Mouse (Mus musculus) olfactory bulb, adult 2 months (tissue): ENCODE measurements at regions not wholly inside any gene's neighbourhood (a gene's known extent, or its start where the extent isn't known, plus 50 kb on each side); places are given as distances from the start of the nearest gene placed in this dataset.
A peak's percentile ranks its signal among the peaks of the same experiment; 100 is the strongest.

Experiments used
- H3K27ac ChIP-seq: fragments of 200-500 bp; 2 replicates; pipeline ENCODE4 v1.5.1; 2012; ENCODE audit warnings: low read depth, low read length; ENCODE audit not compliant: insufficient read depth
- H3K4me1 ChIP-seq: fragments of 200-500 bp; 2 replicates; pipeline ENCODE4 v1.6.1; 2012; ENCODE audit warnings: low read length; ENCODE audit not compliant: control insufficient read depth, insufficient read depth
- H3K4me3 ChIP-seq: fragments of 200-500 bp; 2 replicates; pipeline ENCODE4 v1.5.1; 2012; ENCODE audit warnings: mild to moderate bottlenecking, low read depth, low read length, moderate library complexity; ENCODE audit not compliant: insufficient read depth
- CTCF ChIP-seq: fragments of 200-500 bp; IDR thresholded peaks from 2 replicates; pipeline ENCODE4 v1.5.1; 2012; ENCODE audit warnings: low read depth, mild to moderate bottlenecking, low read length, moderate library complexity; ENCODE audit not compliant: insufficient read depth
- POLR2A ChIP-seq: fragments of 200-500 bp; IDR thresholded peaks from 2 replicates; pipeline ENCODE4 v1.6.1; 2012; ENCODE audit warnings: mild to moderate bottlenecking, low read depth, low read length, moderate library complexity; ENCODE audit not compliant: insufficient read depth
- WGBS: fragments of 180-500 bp; shearing (Covaris S2); methylation state at CpG from one replicate; pipeline ENCODE4 v1.1.7; 2018; 5-methylcytosine and 5-hydroxymethylcytosine counted together

DNA sequence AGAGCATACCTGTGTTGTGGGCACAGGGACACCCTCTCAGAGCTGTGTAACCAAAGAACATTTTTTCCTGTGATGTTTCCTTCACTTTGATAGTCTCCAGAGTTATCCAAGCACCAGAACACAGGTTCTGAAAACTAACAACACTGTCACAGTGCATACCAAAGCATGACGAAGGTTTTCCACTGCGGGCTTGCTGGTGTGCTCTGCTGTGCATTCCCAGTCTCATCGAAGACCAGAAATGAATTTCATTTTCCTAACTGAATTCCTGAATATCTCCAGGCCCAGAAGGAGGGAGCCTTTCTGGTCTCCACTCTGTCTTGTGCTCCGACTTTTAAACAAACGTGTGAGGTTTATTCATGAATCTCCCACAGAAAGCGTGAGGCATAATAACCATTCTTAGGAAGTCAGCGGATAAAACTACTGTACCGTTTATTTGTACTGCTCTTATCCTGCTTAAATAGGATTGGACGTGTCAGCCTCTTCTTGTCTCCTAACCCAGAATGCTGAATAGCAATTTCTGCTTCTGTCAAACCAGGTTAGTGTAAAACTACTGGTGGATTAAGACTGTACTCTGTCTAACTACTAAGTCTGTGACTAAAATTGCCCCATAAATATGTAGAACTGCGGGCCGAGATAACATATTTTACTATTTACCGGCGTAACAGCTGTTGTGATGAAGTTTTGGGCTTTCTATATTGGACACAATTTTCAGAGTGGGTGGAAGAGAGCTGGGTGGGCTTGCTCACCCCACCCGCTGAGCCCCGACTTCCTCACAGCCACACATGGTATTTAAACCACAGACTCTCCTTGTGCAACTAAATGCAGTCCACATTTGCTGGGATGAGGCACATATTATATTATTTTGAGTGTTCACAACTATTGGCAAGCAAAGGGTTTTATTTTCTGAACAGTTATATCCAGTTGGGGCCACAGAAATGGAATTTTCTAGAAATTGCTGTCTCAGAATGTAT lies 241.4 kb downstream of the Efnb2 start:
- 51% methylated on average over 15 of the region's 15 CpGs for WGBS
- Histone ChIP-seq H3K4me3 (no peak overlapping the region), H3K27ac (no peak overlapping the region), H3K4me1 (no peaks in the 10 kb centered on the region)
- no peak for TF ChIP-seq CTCF

DNA sequence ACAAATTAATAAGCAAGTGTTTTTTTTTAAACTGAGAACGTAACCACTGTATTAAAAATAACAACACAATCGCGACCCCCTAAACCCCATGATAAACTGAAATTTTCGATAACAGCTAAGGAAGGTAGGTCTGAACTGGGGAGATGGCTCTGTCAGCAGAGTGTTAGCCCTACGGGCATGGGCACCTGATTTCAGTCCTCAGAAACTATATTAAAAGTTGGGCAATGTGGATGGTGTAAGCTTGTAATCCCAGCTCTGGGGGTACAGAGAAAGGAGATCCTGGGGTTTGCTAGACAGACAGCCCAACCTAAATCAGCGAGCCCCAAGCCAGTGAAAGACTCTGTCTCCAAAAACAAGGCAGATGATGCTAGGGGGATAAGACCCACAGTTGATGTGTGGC lies 242.1 kb downstream of the Efnb2 start:
- no peak overlapping the region for H3K4me3 ChIP-seq
- H3K27ac ChIP-seq = no peak overlapping the region
- H3K4me1 ChIP-seq = no peaks in the 10 kb centered on the region
- TF ChIP-seq POLR2A (no peak), CTCF (no peak)
- 94% methylated on average over 6 of the region's 6 CpGs for WGBS

DNA sequence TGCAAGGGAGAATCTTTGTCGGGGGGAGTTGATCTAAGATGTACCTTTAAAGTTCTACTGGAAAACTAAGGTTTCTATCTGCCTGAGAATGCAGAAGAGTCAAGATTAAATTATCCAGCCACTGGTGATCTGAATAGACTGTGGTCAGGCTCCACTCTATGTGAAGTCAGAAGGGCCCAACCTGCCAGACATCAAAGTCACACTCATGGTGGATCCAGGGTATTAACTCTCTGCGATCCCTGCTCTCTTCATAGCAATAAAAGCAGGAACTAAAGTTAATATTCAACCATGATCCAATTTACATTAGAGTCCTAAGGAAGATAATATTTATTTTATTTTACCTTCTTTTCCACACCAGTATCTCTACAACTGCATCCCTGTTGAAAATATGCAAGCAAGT lies 242.5 kb downstream of the Efnb2 start:
- 98% methylated on average over 2 of the region's 2 CpGs for WGBS
- TF ChIP-seq POLR2A (no peak), CTCF (no peak)
- no peak overlapping the region for H3K4me3 ChIP-seq
- H3K4me1 ChIP-seq = no peaks in the 10 kb centered on the region
- no peak overlapping the region for H3K27ac ChIP-seq

DNA sequence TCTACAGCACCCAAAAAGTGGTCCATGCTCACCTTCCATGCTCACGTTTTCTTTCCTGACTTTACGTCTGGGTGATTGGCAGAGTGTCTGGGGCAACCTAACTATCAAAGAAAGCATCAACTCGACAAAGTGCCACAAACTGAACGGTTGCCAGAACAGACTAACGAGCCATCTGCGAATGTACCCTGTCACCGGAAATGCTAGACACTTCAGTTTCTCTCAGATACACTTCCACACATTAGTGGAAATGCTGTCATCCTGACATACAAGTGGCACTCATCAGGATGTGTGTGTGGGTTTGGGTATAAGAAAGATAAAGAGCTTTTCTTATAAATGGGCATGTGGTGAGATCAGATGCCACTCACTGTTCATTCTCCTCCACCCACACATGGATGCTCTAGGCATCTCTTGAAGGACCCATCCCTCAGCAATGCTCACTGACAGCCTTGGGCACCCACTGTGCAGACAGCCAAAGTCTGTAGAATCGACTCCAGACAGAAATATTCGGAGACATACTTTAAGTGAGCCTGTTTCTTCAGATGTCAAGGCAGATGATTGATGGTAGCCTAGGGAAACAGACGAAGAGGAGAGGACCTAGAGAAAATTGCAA lies 244.8 kb downstream of the Efnb2 start:
- no peaks in the 10 kb centered on the region for H3K4me1 ChIP-seq
- TF ChIP-seq CTCF (no peak), POLR2A (no peak)
- H3K4me3 ChIP-seq = no peak overlapping the region
- no peak overlapping the region for H3K27ac ChIP-seq
- 68% methylated on average over 10 of the region's 10 CpGs for WGBS

DNA sequence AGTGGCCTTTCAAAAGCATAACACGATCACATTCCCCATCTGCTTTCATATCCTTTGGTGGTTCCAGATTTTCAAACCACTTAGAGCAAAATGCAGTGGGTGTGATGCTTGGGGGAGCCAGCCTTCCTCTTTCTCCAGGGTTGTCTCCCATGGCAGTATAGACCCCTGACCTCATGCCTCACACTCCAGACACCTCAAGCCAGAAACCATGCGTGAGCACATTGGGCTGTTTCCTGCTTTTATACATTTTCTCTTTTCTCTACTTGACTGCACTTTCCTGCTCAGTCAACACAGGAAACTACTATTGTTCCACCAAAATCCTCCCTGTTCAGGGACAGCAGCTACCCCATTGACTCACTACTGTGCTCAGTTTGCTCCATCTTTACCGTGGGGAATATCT lies 253.7 kb downstream of the Efnb2 start:
- Histone ChIP-seq H3K4me1 (no peaks in the 10 kb centered on the region), H3K27ac (no peak overlapping the region), H3K4me3 (no peak overlapping the region)
- 89% methylated on average over 3 of the region's 3 CpGs for WGBS
- no peak for TF ChIP-seq CTCF
- no peak for TF ChIP-seq POLR2A

DNA sequence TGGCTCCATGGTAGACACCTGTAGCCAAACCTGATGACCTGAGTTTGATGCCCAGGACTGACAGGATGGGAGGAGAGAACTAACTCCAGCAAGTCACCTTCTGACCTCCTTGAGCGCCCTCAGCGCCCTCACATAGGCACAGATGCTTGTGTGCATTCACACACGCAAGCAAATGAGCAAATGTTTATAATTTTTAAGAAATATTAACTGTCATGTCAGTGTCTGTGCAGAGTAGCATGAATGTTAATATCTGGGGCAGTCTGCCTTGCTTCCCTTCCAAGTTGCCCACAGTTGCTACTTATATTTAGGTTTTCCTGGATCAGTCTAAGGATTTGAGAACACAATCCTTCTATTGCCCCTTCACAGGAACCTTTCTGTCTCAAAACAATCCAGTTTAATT lies 257.6 kb downstream of the Efnb2 start:
- no peak overlapping the region for H3K4me3 ChIP-seq
- TF ChIP-seq CTCF = no peak
- TF ChIP-seq POLR2A = no peak

DNA sequence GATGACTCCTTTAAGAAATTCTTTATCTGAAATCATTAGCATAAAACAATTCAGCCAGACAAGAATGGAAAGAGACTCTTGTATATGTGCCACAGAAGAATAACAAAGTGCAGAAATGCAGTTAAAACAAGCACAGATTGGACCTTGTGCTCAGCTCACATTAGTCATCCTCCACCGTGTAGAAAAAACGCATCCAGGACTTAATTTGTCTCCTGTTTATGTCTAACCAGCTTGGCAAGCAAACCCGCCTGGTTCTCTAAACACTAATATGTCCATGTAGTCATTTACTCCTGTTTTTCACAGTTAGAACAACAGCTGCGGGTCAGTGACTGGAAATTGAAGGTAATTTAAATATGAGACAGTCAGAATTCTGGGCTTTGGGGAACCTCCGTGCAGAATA lies 268.7 kb downstream of the Efnb2 start:
- H3K4me1 ChIP-seq = peaks cover 2% of the 10 kb centered on the region; the same call in 1 of the 2 replicates
- TF ChIP-seq CTCF = no peak
- no peak for TF ChIP-seq POLR2A
- no peak overlapping the region for H3K4me3 ChIP-seq
- 27% methylated on average over 5 of the region's 5 CpGs for WGBS
- H3K27ac ChIP-seq = 0 out of 2 replicates have a peak overlapping the region, but pooled peaks have one; percentile 13

More for the DNA sequence above, 257.6 kb downstream of the Efnb2 start:
- Histone ChIP-seq H3K27ac (no peak overlapping the region), H3K4me1 (no peaks in the 10 kb centered on the region)
- WGBS = 97% methylated on average over 3 of the region's 3 CpGs

DNA sequence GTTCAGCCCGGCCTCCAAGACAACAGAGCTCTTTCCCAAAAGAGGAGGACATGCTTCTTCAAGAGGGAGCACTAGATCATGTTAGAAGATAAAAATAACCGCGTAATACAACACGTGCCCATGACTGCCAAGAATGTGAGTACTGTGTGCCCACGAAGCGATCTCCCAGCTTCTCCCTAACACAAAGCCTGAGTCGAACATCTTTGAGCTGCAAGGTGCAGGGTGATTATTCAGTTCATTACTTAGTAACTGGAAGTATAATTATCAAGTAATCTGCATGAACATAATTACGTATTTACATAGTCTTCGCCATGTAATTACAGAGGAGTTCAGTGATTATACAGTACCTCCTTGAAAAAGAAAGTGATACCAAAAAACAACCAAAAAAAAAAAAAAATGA lies 269.7 kb downstream of the Efnb2 start:
- Histone ChIP-seq H3K4me1 (peaks cover 2% of the 10 kb centered on the region; the same call in 1 of the 2 replicates), H3K27ac (0 out of 2 replicates have a peak overlapping the region, but pooled peaks have one; percentile 16), H3K4me3 (no peak overlapping the region)
- 36% methylated on average over 9 of the region's 9 CpGs for WGBS
- no peak for TF ChIP-seq POLR2A

DNA sequence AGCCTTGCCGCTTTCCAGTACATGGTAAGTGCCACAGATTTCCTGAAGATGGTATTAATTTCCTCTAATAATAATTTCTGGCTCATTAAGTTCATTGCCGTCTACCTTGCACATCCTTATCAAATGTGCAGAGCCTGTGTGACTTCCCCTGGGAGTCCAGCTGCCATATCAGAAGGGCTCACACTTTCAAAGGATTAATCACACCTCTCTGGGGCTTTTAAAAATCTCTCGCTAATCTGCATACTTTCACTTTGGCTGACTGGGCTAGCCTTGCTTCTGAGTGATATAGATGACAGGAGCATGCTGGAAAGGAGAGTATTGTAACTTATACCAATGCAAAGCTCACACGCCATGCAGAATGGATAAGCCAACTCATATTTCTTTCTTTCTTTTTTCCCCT lies 282.8 kb downstream of the Efnb2 start:
- Histone ChIP-seq H3K27ac (no peak overlapping the region), H3K4me3 (no peak overlapping the region), H3K4me1 (no peaks in the 10 kb centered on the region)
- 91% methylated on average over 4 of the region's 4 CpGs for WGBS
- TF ChIP-seq CTCF = no peak
- no peak for TF ChIP-seq POLR2A
